Mouse (Mus musculus) forebrain, embryonic 16.5 days (tissue): ENCODE data around the gene Cfl2. TPM values are rescaled to one million over a fixed set of nuclear protein-coding genes. Genes with fewer than 3 reads are reported as not detected.

Experiments used
- ATAC-seq: fragments of 200-750 bp; cut with Nextera tagmentation; 2 replicates; pipeline ENCODE4 v1.8.0; 2017; ENCODE audit warnings: mild to moderate bottlenecking, moderate library complexity
- H3K27ac ChIP-seq: fragments of 300-500 bp; sonication (generic); 2 replicates; pipeline ENCODE4 v1.5.1; 2014; ENCODE audit warnings: low read length, control low read depth
- H3K27me3 ChIP-seq: fragments of 300-500 bp; sonication (generic); replicated peaks from 2 replicates; pipeline ENCODE4 v1.6.1; 2014; ENCODE audit warnings: low read length; ENCODE audit not compliant: control insufficient read depth, insufficient read depth
- H3K36me3 ChIP-seq: fragments of 300-500 bp; sonication (generic); 2 replicates; pipeline ENCODE4 v1.6.1; 2014; ENCODE audit not compliant: control insufficient read depth, insufficient read depth
- H3K4me1 ChIP-seq: fragments of 300-500 bp; sonication (generic); replicated peaks from 2 replicates; pipeline ENCODE4 v1.6.1; 2014; ENCODE audit warnings: low read length; ENCODE audit not compliant: control insufficient read depth, insufficient read depth
- H3K4me2 ChIP-seq: fragments of 300-500 bp; sonication (generic); 2 replicates; pipeline ENCODE4 v1.6.1; 2014; ENCODE audit warnings: mild to moderate bottlenecking, low read length, control low read depth
- H3K4me3 ChIP-seq: fragments of 300-500 bp; sonication (generic); replicated peaks from 2 replicates; pipeline ENCODE4 v1.5.1; 2014; ENCODE audit warnings: mild to moderate bottlenecking, low read length, control low read depth
- H3K9ac ChIP-seq: fragments of 300-500 bp; sonication (generic); replicated peaks from 2 replicates; pipeline ENCODE4 v1.6.1; 2014; ENCODE audit warnings: low read depth, low read length, control low read depth
- H3K9me3 ChIP-seq: fragments of 300-500 bp; sonication (generic); 2 replicates; pipeline ENCODE4 v1.6.1; 2016; ENCODE audit warnings: low read length; ENCODE audit not compliant: control insufficient read depth
- WGBS: fragments of 180-500 bp; shearing (Covaris S2); extraction: QIAGEN DNeasy Blood & Tissue Kit; methylation state at CpG from one replicate; pipeline ENCODE4 v1.1.7; 2014; 5-methylcytosine and 5-hydroxymethylcytosine counted together
- polyA plus RNA-seq: library from polyadenylated mRNA; unstranded; fragments of >200 nt; fragmentation: Nextera tagmentation; extraction: Ambion mirVana; gene quantifications from 2 replicates; pipeline ENCODE4 v1.2.1, GENCODE M21; 2015

The Cfl2 gene
- polyA plus RNA-seq, 1 experiment from 2014 or later, result 327 TPM

- no peak for ATAC-seq
- H3K36me3 ChIP-seq, result no peaks in the 10 kb centered on the region
- H3K4me2 ChIP-seq, result no peak overlapping the region
- no peak overlapping the region for H3K27ac ChIP-seq
- no peaks in the 10 kb centered on the region for H3K9me3 ChIP-seq
- no peak overlapping the region for H3K9ac ChIP-seq
- H3K4me1 ChIP-seq, result peaks cover 5% of the 10 kb centered on the region; the same call in 1 of the 2 replicates
- 72% methylated on average over 6 of the region's 6 CpGs for WGBS
- H3K27me3 ChIP-seq, result no peaks in the 10 kb centered on the region
- no peak overlapping the region for H3K4me3 ChIP-seq
Observed at GRCm38 (mm10) chr12:54819181-54819935, 43.3 kb downstream of the Cfl2 start.

- no peaks in the 10 kb centered on the region for H3K4me1 ChIP-seq
- no peak for ATAC-seq
- H3K9ac ChIP-seq, result no peak overlapping the region
- H3K27ac ChIP-seq, result no peak overlapping the region
- no peak overlapping the region for H3K4me3 ChIP-seq
- 88% methylated on average over 2 of the region's 2 CpGs for WGBS
- no peaks in the 10 kb centered on the region for H3K27me3 ChIP-seq
- H3K9me3 ChIP-seq, result no peaks in the 10 kb centered on the region
- H3K4me2 ChIP-seq, result no peak overlapping the region
- no peaks in the 10 kb centered on the region for H3K36me3 ChIP-seq
Observed at GRCm38 (mm10) chr12:54810142-54810541, 52.5 kb downstream of the Cfl2 start.

Other genes starting within 250 kb of the Cfl2 start
- 169 and 183 TPM in 2 replicates for gene Sptssa, start 206.3 kb downstream of the Cfl2 start, polyA plus RNA-seq
- gene Eapp, start 167.0 kb downstream of the Cfl2 start, polyA plus RNA-seq, result 80.3 and 85.6 TPM in 2 replicates
- 147 and 168 TPM in 2 replicates for gene Snx6, start 67.2 kb downstream of the Cfl2 start, polyA plus RNA-seq
- not detected in 2 replicates for gene Gm20403, start 123.7 kb upstream of the Cfl2 start, polyA plus RNA-seq
- 12.1 and 18.0 TPM in 2 replicates for gene Baz1a, start 151.5 kb upstream of the Cfl2 start, polyA plus RNA-seq
- gene 2700097O09Rik, start 217.2 kb upstream of the Cfl2 start, polyA plus RNA-seq, result 35.3 and 37.9 TPM in 2 replicates
- 197 and 241 TPM in 2 replicates for gene Srp54a, start 217.4 kb upstream of the Cfl2 start, polyA plus RNA-seq